Mouse (Mus musculus): ENCODE data around the gene Zfp383.

DNA sequence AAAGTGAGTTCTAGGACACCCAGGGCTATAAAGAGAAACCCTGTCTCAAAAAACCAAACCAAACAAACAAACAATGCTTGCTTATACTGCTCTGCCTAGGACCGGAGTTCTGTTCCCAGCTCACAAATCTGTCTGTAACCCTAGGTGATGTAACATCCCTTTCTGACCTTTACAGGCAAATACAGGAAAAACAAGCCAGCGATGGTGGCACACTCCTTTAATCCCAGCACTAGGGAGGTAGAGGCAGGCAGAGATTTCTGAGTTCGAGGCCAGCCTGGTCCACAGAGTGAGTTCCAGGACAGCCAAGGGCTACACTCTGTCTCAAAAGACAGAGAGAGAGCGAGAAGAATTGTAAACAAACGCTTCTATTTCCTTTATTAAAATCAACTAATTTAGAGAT lies 817 bp upstream of the Zfp383 start:
- TF ChIP-seq POLR2A (IDR thresholded peaks at IDR 0.05; ENCODE audit: low read depth, low read length) (no peak), CTCF (IDR thresholded peaks at IDR 0.05; ENCODE audit: extremely low read depth, insufficient read length, insufficient replicate concordance, low read depth, low read length) (no peak)

All from small intestine, adult 2 months (tissue).